Mouse (Mus musculus): ENCODE results near the gene Spata31d1a.

DNA sequence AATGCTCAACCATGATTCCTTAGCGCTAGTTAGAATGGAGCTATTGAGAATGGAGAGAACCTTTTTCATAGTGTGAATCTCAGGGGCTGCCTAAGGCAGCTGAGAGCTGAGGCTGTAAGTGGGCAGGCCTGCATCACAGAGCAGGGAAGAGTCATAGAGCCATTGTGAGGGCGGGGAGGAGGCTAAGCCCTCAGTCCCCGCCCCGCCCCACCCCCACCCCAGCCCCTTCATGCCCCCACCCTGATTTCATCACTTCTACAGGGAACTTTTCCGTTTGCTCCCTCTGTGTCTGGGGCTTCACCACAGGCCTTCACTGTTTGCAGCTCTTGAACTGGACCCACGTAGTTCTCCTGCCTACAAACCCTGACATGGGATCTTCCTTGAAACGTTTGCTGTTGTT, 21.5 kb upstream of the Spata31d1a start, which contains the start of gene Spata31d1d:
- no peak for TF ChIP-seq CTCF (IDR thresholded peaks at IDR 0.05; ENCODE audit: control insufficient read depth, insufficient read depth, low read length)
- no peak for TF ChIP-seq POLR2A (IDR thresholded peaks at IDR 0.05; ENCODE audit: borderline replicate concordance, control insufficient read depth, low read depth, low read length)

Measured in bone marrow, adult 2 months (tissue).